Mouse (Mus musculus) thymus, postnatal 4 days (tissue): ENCODE data around the gene Wdr62.

Experiments
- DNase-seq: peaks from one replicate; pipeline ENCODE4 v3.0.0; 2021

The Wdr62 gene

GRCm38 (mm10) chr7:30300914-30301313 lies 20.7 kb upstream of the Wdr62 start:
- peak; percentile 69 for DNase-seq

- DNase-seq, result no peak
Measured at GRCm38 (mm10) chr7:30297266-30297665, 17.0 kb upstream of the Wdr62 start.

- DNase-seq, result no peak
Measured at GRCm38 (mm10) chr7:30296816-30297215, 16.6 kb upstream of the Wdr62 start.

- DNase-seq, result no peak
Measured at GRCm38 (mm10) chr7:30295103-30295502, 14.9 kb upstream of the Wdr62 start.

GRCm38 (mm10) chr7:30294296-30294695 lies 14.1 kb upstream of the Wdr62 start:
- DNase-seq, result no peak

GRCm38 (mm10) chr7:30293795-30294194 lies 13.6 kb upstream of the Wdr62 start:
- no peak for DNase-seq

GRCm38 (mm10) chr7:30291215-30292131 lies 11.3 kb upstream of the Wdr62 start, which contains the start of gene Clip3:
Clip3 (plus strand) TSS chr7:30291728.
- peak; percentile 69 for DNase-seq

GRCm38 (mm10) chr7:30289714-30290399 lies 9.6 kb upstream of the Wdr62 start:
- DNase-seq, result no peak

- no peak for DNase-seq
Measured at GRCm38 (mm10) chr7:30289071-30289713, 9.0 kb upstream of the Wdr62 start.

GRCm38 (mm10) chr7:30288046-30288445 lies 7.8 kb upstream of the Wdr62 start:
- DNase-seq, result no peak

- DNase-seq, result no peak
Measured at GRCm38 (mm10) chr7:30286701-30287410, 6.6 kb upstream of the Wdr62 start.

- DNase-seq, result no peak
Measured at GRCm38 (mm10) chr7:30282740-30283139, 2.5 kb upstream of the Wdr62 start.

GRCm38 (mm10) chr7:30281522-30281921 lies 1.3 kb upstream of the Wdr62 start:
- DNase-seq, result no peak

- DNase-seq, result peak; percentile 78
Measured at GRCm38 (mm10) chr7:30280670-30281138, 485 bp upstream of the Wdr62 start.

GRCm38 (mm10) chr7:30279536-30279935 lies 683 bp downstream of the Wdr62 start:
- no peak for DNase-seq

- DNase-seq, result no peak
Measured at GRCm38 (mm10) chr7:30278911-30279310, 1.3 kb downstream of the Wdr62 start.

- DNase-seq, result no peak
Measured at GRCm38 (mm10) chr7:30274383-30274782, 5.8 kb downstream of the Wdr62 start.

GRCm38 (mm10) chr7:30269641-30270040 lies 10.6 kb downstream of the Wdr62 start:
- DNase-seq, result no peak

GRCm38 (mm10) chr7:30266780-30267179 lies 13.4 kb downstream of the Wdr62 start:
- DNase-seq, result no peak

GRCm38 (mm10) chr7:30265935-30266334 lies 14.3 kb downstream of the Wdr62 start:
- DNase-seq, result no peak

GRCm38 (mm10) chr7:30265531-30265930 lies 14.7 kb downstream of the Wdr62 start:
- DNase-seq, result no peak

GRCm38 (mm10) chr7:30265041-30265440 lies 15.2 kb downstream of the Wdr62 start:
- DNase-seq, result no peak
